ENCODE assay signal across 7 mouse cellular contexts in genomic region chr4:155361303-155361791, GRCm38 (mm10). TPM values are rescaled to one million over a fixed set of nuclear protein-coding genes. Genes with fewer than 3 reads are reported as not detected.
DNase-seq lines count a peak whose midpoint lies in the region; ATAC-seq and TF ChIP-seq lines count a peak whose summit lies in the region.

Gene Prkcz (minus strand): TSS chr4:155361361.

- DNase-seq in adrenal gland, postnatal 14 days = peak; percentile 85
- peak; percentile 85 for DNase-seq in liver, adult 2 months (ENCODE audit: extremely low read depth, low read depth, low spot score)
- peak; percentile 77 for DNase-seq in neural tube, embryonic 10.5 days (ENCODE audit: extremely low spot score, low spot score)
- peak; percentile 75 for DNase-seq in splenic B cell, adult 2 months (ENCODE audit: low read depth, low spot score)

- H3K27ac ChIP-seq in embryonic facial prominence, embryonic 13.5 days = no peak within 1 kb of the TSS
- no peak within 1 kb of the TSS; the same call in 1 of the 2 replicates for H3K27ac ChIP-seq in heart, embryonic 13.5 days (replicated peaks)
- H3K27ac ChIP-seq in kidney, embryonic 16.5 days (ENCODE audit: low read length) = peak within 1 kb of the TSS; percentile 70; the same call in 1 of the 2 replicates
- peak within 1 kb of the TSS; percentile 96 for H3K27ac ChIP-seq in liver, adult 2 months (replicated peaks; ENCODE audit: insufficient read depth, low read depth, low read length)

- TF ChIP-seq POLR2A in liver, adult 2 months (IDR thresholded peaks at IDR 0.05; ENCODE audit: extremely low read depth, insufficient read depth, low read length) = peak; percentile 78

- H3K4me1 ChIP-seq in embryonic facial prominence, embryonic 13.5 days = peaks cover 9% of the 10 kb centered on the region; the same call in 1 of the 2 replicates
- peaks cover 7% of the 10 kb centered on the region; the same call in 1 of the 2 replicates for H3K4me1 ChIP-seq in heart, embryonic 13.5 days
- H3K4me1 ChIP-seq in kidney, embryonic 16.5 days (ENCODE audit: insufficient read depth, low read length) = 0 out of 2 replicates have a peak, but pooled peaks cover 12% of the 10 kb centered on the region
- peaks cover 16% of the 10 kb centered on the region; the same call in 1 of the 2 replicates for H3K4me1 ChIP-seq in liver, adult 2 months (ENCODE audit: control insufficient read depth, insufficient read depth, low read length)

- H3K4me2 ChIP-seq in embryonic facial prominence, embryonic 13.5 days = peak within 1 kb of the TSS; percentile 66
- peak within 1 kb of the TSS; percentile 72 for H3K4me2 ChIP-seq in heart, embryonic 13.5 days
- peak within 1 kb of the TSS; percentile 61 for H3K4me2 ChIP-seq in kidney, embryonic 16.5 days (replicated peaks; ENCODE audit: low read depth, low read length)

- ATAC-seq in embryonic facial prominence, embryonic 13.5 days (ENCODE audit: insufficient number of reproducible peaks, insufficient read depth, low FRiP score, low TSS enrichment, low read depth) = peak; percentile 88
- ATAC-seq in heart, embryonic 13.5 days (ENCODE audit: extremely low read depth, insufficient number of reproducible peaks, low FRiP score, low TSS enrichment) = peak; percentile 82
- peak; percentile 98 for ATAC-seq in kidney, embryonic 16.5 days (ENCODE audit: low FRiP score, low TSS enrichment)

- no peaks in the 10 kb centered on the region for H3K9me3 ChIP-seq in embryonic facial prominence, embryonic 13.5 days
- H3K9me3 ChIP-seq in heart, embryonic 13.5 days = no peaks in the 10 kb centered on the region
- H3K9me3 ChIP-seq in kidney, embryonic 16.5 days (ENCODE audit: low read length) = no peaks in the 10 kb centered on the region

- H3K4me3 ChIP-seq in embryonic facial prominence, embryonic 13.5 days = peak within 1 kb of the TSS; percentile 48
- H3K4me3 ChIP-seq in heart, embryonic 13.5 days = peak within 1 kb of the TSS; percentile 61
- H3K4me3 ChIP-seq in kidney, embryonic 16.5 days (ENCODE audit: low read length) = peak within 1 kb of the TSS; percentile 58
- peak within 1 kb of the TSS; percentile 89 for H3K4me3 ChIP-seq in liver, adult 2 months (ENCODE audit: insufficient read depth, low read depth, low read length)

- under 1% methylated on average over 51 of the region's 51 CpGs for WGBS in embryonic facial prominence, embryonic 13.5 days
- WGBS in heart, embryonic 13.5 days = under 1% methylated on average over 44 of the region's 51 CpGs
- under 1% methylated on average over 45 of the region's 51 CpGs for WGBS in kidney, embryonic 16.5 days
- whole genome bisulfite sequencing in liver, adult 2 months = 2% methylated on average over 51 of the region's 51 CpGs

- no peak for TF ChIP-seq CTCF in liver, adult 2 months (IDR thresholded peaks at IDR 0.05; ENCODE audit: low read depth, low read length)

- H3K9ac ChIP-seq in embryonic facial prominence, embryonic 13.5 days = peak within 1 kb of the TSS; percentile 57
- H3K9ac ChIP-seq in heart, embryonic 13.5 days = peak within 1 kb of the TSS; percentile 64
- H3K9ac ChIP-seq in kidney, embryonic 16.5 days (replicated peaks; ENCODE audit: low read length) = peak within 1 kb of the TSS; percentile 67
- H3K9ac ChIP-seq in liver, adult 2 months (ENCODE audit: low read depth, low read length) = peak within 1 kb of the TSS; percentile 91

- peaks cover 83% of the 10 kb centered on the region for H3K27me3 ChIP-seq in embryonic facial prominence, embryonic 13.5 days
- H3K27me3 ChIP-seq in heart, embryonic 13.5 days (replicated peaks) = peaks cover 92% of the 10 kb centered on the region
- peaks cover 61% of the 10 kb centered on the region for H3K27me3 ChIP-seq in kidney, embryonic 16.5 days (ENCODE audit: insufficient read depth, low read length)
- H3K27me3 ChIP-seq in liver, adult 2 months (ENCODE audit: control insufficient read depth, insufficient read depth, low read length) = no peaks in the 10 kb centered on the region
- no peaks in the 10 kb centered on the region for H3K27me3 ChIP-seq in splenic B cell, adult 2 months (ENCODE audit: control insufficient read depth, insufficient read depth, low read length, poor library complexity, severe bottlenecking)

- peaks cover 3% of the 10 kb centered on the region; the same call in 1 of the 2 replicates for H3K79me2 ChIP-seq in liver, adult 2 months (ENCODE audit: control insufficient read depth, insufficient read depth, low read length)

- no peaks in the 10 kb centered on the region for H3K36me3 ChIP-seq in embryonic facial prominence, embryonic 13.5 days
- H3K36me3 ChIP-seq in heart, embryonic 13.5 days = no peaks in the 10 kb centered on the region
- no peaks in the 10 kb centered on the region for H3K36me3 ChIP-seq in kidney, embryonic 16.5 days (ENCODE audit: insufficient read depth, low read length)
- no peaks in the 10 kb centered on the region for H3K36me3 ChIP-seq in liver, adult 2 months (ENCODE audit: control insufficient read depth, insufficient read depth, low read length)
- H3K36me3 ChIP-seq in splenic B cell, adult 2 months (ENCODE audit: control insufficient read depth, insufficient read depth, low read length, poor library complexity, severe bottlenecking) = no peaks in the 10 kb centered on the region

RNA-seq across cellular contexts. Expression of gene Prkcz, which starts in this region (rescaled TPM):
- 5.7 and 6.8 TPM in 2 replicates for total RNA-seq in adrenal gland, postnatal 14 days (2021)
- 10.9 and 12.4 TPM in 2 replicates for polyA plus RNA-seq in embryonic facial prominence, embryonic 13.5 days (2015; fragmentation: Nextera tagmentation; extraction: Ambion mirVana)
- polyA plus RNA-seq in heart, embryonic 13.5 days (2015; fragmentation: Nextera tagmentation; extraction: Ambion mirVana) = 7.2 TPM in 2 replicates
- polyA plus RNA-seq in kidney, embryonic 16.5 days (2015; fragmentation: Nextera tagmentation; extraction: Ambion mirVana) = 17.3 and 17.9 TPM in 2 replicates
- 13.8 and 18.3 TPM in 2 replicates for total RNA-seq in liver, adult 2 months (2014; rRNA removed)
- 11.4 and 11.6 TPM in 2 replicates for polyA plus RNA-seq in liver, adult 2 months (2012; rRNA removed)

Comparison
In these comparisons a context has a peak if more than half of its experiments do, and no peak if none do; other contexts are left out.
1. H3K27ac ChIP-seq: peak in kidney, embryonic 16.5 days (single experiment) and liver, adult 2 months (single experiment); none in embryonic facial prominence, embryonic 13.5 days (single experiment) and heart, embryonic 13.5 days (single experiment).
2. Peak in every context shown above with its lines, with median percentiles within 50 percentile points of each other: DNase-seq, ATAC-seq, H3K4me2 ChIP-seq, H3K4me3 ChIP-seq and H3K9ac ChIP-seq.